Mouse (Mus musculus) midbrain, embryonic 16.5 days (tissue): ENCODE data around the gene Nolc1. TPM values are rescaled to one million over a fixed set of nuclear protein-coding genes. Genes with fewer than 3 reads are reported as not detected.
A peak's percentile ranks its signal among the peaks of the same experiment; 100 is the strongest.

Source experiments
- ATAC-seq: fragments of 200-750 bp; cut with Nextera tagmentation; 2 replicates; pipeline ENCODE4 v1.8.0; 2017; ENCODE audit warnings: moderate TSS enrichment
- H3K27ac ChIP-seq: fragments of 300-500 bp; sonication (generic); 2 replicates; pipeline ENCODE4 v1.5.1; 2014; ENCODE audit warnings: mild to moderate bottlenecking, low read length, mixed read lengths
- H3K27me3 ChIP-seq: fragments of 300-500 bp; sonication (generic); 2 replicates; pipeline ENCODE4 v1.6.1; 2014; ENCODE audit warnings: low read depth, low read length, mixed read lengths; ENCODE audit not compliant: control insufficient read depth, insufficient read depth
- H3K36me3 ChIP-seq: fragments of 300-500 bp; sonication (generic); 2 replicates; pipeline ENCODE4 v1.6.1; 2014; ENCODE audit warnings: mild to moderate bottlenecking, low read length, moderate library complexity, mixed read lengths; ENCODE audit not compliant: control insufficient read depth, insufficient read depth
- H3K4me1 ChIP-seq: fragments of 300-500 bp; sonication (generic); 2 replicates; pipeline ENCODE4 v1.6.1; 2014; ENCODE audit warnings: mild to moderate bottlenecking, low read length, mixed read lengths; ENCODE audit not compliant: control insufficient read depth, insufficient read depth
- H3K4me2 ChIP-seq: fragments of 300-500 bp; sonication (generic); 2 replicates; pipeline ENCODE4 v1.6.1; 2014; ENCODE audit warnings: mild to moderate bottlenecking, low read length, mixed read lengths
- H3K4me3 ChIP-seq: fragments of 300-500 bp; sonication (generic); 2 replicates; pipeline ENCODE4 v1.5.1; 2014; ENCODE audit warnings: low read depth, mild to moderate bottlenecking, low read length, moderate library complexity, mixed read lengths
- H3K9ac ChIP-seq: fragments of 300-500 bp; sonication (generic); 2 replicates; pipeline ENCODE4 v1.6.1; 2014; ENCODE audit warnings: low read depth, low read length, mixed read lengths
- H3K9me3 ChIP-seq: fragments of 300-500 bp; sonication (generic); replicated peaks from 2 replicates; pipeline ENCODE4 v1.6.1; 2014; ENCODE audit warnings: mild to moderate bottlenecking, low read length, mixed read lengths; ENCODE audit not compliant: control insufficient read depth, poor library complexity, severe bottlenecking
- WGBS: fragments of 180-500 bp; shearing (Covaris S2); extraction: QIAGEN DNeasy Blood & Tissue Kit; methylation state at CpG from one replicate; pipeline ENCODE4 v1.1.7; 2014; 5-methylcytosine and 5-hydroxymethylcytosine counted together
- polyA plus RNA-seq: library from polyadenylated mRNA; unstranded; fragments of >200 nt; fragmentation: Nextera tagmentation; extraction: Ambion mirVana; gene quantifications from 2 replicates; pipeline ENCODE4 v1.2.1, GENCODE M21; 2015

Nolc1 gene
- polyA plus RNA-seq, 1 experiment from 2014 or later, result 64.4 TPM

DNA sequence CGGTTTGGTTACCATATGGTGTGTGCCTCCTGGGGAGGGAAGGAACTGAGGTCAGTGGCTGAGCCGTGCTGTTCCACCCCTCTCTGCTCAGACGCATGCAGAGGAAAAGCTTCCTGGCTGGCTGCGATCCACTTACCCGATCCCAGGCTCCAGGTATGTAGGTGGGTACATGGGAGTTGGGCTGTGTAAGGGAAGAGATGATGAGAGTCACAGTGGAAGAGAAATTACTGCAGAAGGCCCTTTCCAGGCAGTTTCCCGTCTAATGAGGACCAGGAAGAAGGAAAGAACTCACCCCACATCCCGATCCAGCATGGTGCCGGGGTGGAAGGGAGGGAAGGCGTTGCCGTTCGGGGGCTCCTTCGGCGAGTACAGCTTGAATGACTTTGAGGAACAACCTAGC is 39.7 kb upstream of the Nolc1 start:
- no peak overlapping the region for H3K4me3 ChIP-seq
- no peak for ATAC-seq
- peaks cover 42% of the 10 kb centered on the region for H3K4me1 ChIP-seq
- H3K36me3 ChIP-seq, result peaks cover 42% of the 10 kb centered on the region
- WGBS, result 93% methylated on average over 13 of the region's 13 CpGs
- no peak overlapping the region; the same call in 1 of the 2 replicates for H3K4me2 ChIP-seq
- H3K27me3 ChIP-seq, result no peaks in the 10 kb centered on the region
- no peaks in the 10 kb centered on the region for H3K9me3 ChIP-seq
- no peak overlapping the region for H3K27ac ChIP-seq
- no peak overlapping the region for H3K9ac ChIP-seq

DNA sequence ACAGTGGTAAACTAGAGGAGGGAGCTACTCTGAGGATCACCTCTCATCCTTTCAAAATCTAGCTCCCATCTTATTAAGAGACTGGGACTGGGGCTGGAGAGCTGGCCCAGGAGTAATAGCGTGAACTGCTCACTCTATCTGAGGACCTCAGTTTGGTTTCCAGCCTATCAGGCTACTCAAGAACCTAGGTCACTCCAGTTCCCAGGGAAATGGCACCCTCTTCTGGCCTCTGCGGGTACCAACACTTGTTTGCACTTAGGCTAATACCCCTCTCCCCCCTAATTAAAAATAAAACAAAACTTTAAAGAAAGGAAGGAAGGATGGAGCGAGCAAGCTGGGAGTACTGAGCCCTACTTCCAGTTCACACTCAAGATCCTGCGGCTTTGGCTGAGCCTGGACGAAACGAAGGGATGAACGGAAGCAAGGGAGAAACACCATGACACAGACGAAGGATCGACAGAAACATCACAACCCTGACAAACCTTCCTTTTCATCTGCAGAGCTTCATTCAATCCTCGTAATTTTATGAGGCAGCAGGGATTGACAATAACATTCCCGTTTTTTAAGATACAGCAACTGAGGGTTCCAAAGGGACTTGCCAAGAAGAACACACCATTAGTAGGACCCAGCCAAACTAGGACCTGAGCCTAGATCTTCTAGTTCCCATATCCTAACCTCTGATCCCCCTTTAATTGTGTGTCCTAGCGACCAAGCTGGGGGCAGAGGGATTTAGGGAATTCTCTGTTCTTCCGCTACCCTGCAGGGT is 39.0 kb upstream of the Nolc1 start:
- Histone ChIP-seq H3K4me3 (peak overlapping the region; percentile 75), H3K4me1 (peaks cover 49% of the 10 kb centered on the region), H3K36me3 (peaks cover 40% of the 10 kb centered on the region), H3K27ac (peak overlapping the region; percentile 17; the same call in 1 of the 2 replicates), H3K4me2 (peak overlapping the region; percentile 99), H3K27me3 (no peaks in the 10 kb centered on the region), H3K9ac (peak overlapping the region; percentile 76), H3K9me3 (no peaks in the 10 kb centered on the region)
- WGBS, result 59% methylated on average over 13 of the region's 13 CpGs
- no peak for ATAC-seq

DNA sequence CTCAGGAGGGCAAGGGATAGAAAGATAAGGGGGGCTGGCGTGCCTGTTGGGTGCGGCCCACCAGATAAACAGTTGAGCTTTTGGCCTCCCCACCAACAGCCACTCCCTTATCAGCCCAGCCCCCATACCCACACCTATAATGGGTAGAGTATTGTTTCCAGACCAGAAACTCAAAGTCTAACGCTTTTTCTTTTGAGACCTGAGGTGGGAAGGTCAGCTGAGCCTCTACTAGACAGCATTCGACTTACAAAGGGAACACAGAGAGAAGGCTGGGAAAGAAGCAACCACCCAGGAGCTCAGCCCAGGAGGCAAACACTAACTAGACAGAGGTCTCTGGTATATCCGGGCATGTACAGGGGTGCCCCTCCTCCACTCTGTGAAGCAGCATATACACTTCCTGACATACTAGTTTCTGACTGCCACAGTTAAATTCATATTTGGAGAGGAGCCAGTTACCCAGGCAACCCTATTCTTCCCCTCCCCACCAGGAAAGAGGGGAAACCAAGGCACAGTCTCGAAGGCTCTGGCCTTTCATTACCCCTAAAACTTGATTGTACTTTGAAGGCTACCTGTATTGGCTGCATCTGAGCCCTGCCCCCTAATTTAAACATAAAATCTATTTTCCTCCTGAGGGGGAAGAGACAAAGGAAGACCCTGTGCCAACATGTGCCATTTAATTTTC is 38.3 kb upstream of the Nolc1 start:
- H3K4me2 ChIP-seq, result peak overlapping the region; percentile 99
- peak overlapping the region; percentile 72 for H3K27ac ChIP-seq
- peaks cover 55% of the 10 kb centered on the region for H3K4me1 ChIP-seq
- no peaks in the 10 kb centered on the region for H3K27me3 ChIP-seq
- peak overlapping the region; percentile 76 for H3K9ac ChIP-seq
- H3K36me3 ChIP-seq, result peaks cover 32% of the 10 kb centered on the region
- no peak for ATAC-seq
- H3K4me3 ChIP-seq, result peak overlapping the region; percentile 75
- WGBS, result 1% methylated on average over 6 of the region's 6 CpGs
- no peaks in the 10 kb centered on the region for H3K9me3 ChIP-seq

DNA sequence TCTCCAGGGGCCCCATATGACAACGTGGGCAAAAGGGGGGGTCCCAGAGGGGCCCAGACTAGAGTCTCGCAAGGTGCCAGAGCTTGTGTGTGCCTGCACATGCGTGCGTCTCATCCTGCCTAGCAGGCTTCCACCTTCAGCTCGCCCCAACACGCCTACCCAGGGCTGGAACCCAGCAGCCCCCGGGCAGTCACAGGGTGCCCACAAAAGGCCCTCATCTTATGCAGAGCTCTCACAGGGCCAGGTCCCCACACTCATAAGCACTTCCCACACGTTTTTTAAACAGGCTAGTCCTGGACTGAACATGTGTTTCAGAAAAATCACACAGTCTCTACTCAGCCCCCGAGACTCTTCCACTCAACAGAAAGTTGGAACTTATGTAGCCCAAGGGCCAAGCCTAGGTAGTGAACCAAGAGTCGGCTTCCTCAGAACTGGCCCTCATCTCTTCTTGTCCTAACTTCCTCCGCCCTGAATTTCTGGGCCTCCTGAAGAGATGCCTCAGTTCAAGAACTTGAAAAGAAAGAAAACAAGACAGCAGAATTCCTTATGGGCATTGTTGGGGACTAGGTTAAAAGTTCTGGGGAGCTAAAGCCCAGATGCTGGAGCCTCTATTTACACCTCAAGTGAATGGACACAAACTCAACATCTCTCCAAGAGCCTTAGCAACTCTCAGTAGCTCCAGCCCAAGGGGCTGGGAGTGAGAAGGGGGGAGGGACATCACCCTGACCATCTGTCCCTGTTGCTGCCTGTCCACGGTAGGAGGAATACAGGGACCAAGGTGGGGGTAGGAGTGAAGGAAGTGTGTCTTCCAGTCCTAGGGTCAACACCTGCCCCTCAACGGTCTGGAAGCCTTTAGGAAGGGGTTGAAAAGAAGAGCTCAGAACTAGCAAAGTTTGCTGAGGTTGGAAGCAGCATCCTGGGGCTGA is 37.5 kb upstream of the Nolc1 start:
- Histone ChIP-seq H3K27me3 (no peaks in the 10 kb centered on the region), H3K4me3 (peak overlapping the region; percentile 75), H3K9ac (peak overlapping the region; percentile 76), H3K36me3 (peaks cover 25% of the 10 kb centered on the region), H3K27ac (peak overlapping the region; percentile 92), H3K4me2 (peak overlapping the region; percentile 99), H3K9me3 (no peaks in the 10 kb centered on the region), H3K4me1 (peaks cover 63% of the 10 kb centered on the region)
- no peak for ATAC-seq
- WGBS, result 5% methylated on average over 13 of the region's 13 CpGs

DNA sequence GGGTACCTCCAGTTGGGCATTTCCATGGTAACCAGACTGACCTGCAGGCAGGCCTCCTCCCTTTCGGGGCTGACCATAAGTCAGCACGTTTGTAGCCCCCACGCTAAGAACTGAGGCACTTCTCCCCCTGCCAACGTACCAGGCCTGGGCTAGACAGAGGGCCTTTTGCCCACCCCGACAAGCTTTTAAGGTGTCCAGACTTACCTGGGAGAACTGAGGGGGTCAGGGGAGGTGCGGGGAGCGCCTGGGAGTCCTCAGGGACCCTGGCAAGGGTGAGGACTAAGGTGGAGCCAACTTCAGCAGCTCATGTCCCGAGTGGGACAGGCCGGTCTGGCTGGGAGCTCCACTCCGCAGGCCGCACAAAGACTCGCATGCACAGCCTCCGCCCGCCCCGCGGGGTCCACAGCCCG is 36.8 kb upstream of the Nolc1 start:
- ATAC-seq, result peak; percentile 22
- Histone ChIP-seq H3K27ac (peak overlapping the region; percentile 92), H3K4me2 (peak overlapping the region; percentile 99), H3K4me1 (peaks cover 70% of the 10 kb centered on the region), H3K36me3 (peaks cover 19% of the 10 kb centered on the region), H3K4me3 (peak overlapping the region; percentile 75), H3K9ac (peak overlapping the region; percentile 76), H3K9me3 (no peaks in the 10 kb centered on the region), H3K27me3 (no peaks in the 10 kb centered on the region)
- WGBS, result 0% methylated on average over 12 of the region's 17 CpGs

DNA sequence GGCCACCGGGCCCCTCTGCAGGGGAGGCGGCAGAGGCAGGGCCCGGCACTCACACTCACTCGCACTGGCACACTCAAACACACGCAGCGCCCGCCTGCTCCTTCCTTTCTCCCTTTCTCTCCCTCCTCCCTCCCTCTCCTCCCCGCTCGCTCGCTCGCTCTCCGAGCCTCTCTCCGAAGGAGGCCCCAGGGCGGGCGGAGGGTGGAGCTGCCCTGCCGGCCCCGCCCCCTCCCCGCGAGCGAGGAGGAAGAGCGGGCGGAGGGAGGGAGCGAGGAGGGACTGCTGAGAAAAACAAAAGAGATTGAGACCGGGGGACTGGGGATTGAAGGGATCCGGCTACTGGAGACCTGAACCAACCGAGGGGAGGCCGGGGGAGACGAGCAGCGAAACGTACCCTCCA is 36.2 kb upstream of the Nolc1 start:
- peak; percentile 69 for ATAC-seq
- Histone ChIP-seq H3K9ac (peak overlapping the region; percentile 76), H3K9me3 (no peaks in the 10 kb centered on the region), H3K27me3 (no peaks in the 10 kb centered on the region), H3K4me1 (peaks cover 74% of the 10 kb centered on the region), H3K4me2 (peak overlapping the region; percentile 99), H3K4me3 (peak overlapping the region; percentile 75), H3K36me3 (peaks cover 12% of the 10 kb centered on the region), H3K27ac (peak overlapping the region; percentile 92)
- under 1% methylated on average over 18 of the region's 30 CpGs for WGBS

DNA sequence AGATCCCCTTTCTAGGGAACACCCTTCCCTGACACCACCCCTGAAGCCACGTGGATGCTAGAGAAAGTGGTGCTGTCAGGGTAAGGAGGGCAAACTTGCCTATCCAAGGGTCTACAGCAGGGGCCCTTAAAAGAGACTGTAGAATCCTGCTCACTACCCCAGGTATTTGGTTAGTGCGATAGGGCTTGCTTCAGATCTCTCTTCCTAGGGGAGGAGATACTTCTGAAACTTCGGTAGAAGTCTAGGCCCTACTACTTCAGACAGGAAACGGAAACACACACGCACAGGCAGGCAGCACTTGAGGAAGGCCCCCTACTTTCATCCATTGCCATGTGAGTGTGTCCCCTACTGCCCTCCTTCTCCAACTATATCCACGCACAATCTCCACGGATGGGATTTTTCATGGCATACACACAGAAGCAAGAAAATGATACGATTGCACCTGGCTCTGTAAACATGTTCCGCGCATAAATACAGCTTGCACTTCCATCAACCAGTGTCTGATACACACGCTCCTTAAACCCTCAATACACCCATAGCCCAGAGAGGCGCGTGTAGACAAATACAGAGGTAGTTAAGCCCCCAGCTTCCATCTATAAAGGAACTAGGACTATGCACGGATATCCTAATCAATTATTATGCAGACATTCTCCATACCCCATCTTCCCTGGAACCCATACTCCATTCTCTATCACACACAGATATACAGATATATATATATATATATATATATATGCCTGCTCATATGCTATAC is 35.3 kb upstream of the Nolc1 start:
- no peaks in the 10 kb centered on the region for H3K9me3 ChIP-seq
- H3K36me3 ChIP-seq, result peaks cover 4% of the 10 kb centered on the region; the same call in 1 of the 2 replicates
- peak overlapping the region; percentile 76 for H3K9ac ChIP-seq
- no peaks in the 10 kb centered on the region for H3K27me3 ChIP-seq
- H3K4me3 ChIP-seq, result peak overlapping the region; percentile 75
- peak overlapping the region; percentile 92 for H3K27ac ChIP-seq
- 32% methylated on average over 14 of the region's 14 CpGs for WGBS
- H3K4me1 ChIP-seq, result peaks cover 74% of the 10 kb centered on the region
- ATAC-seq, result no peak
- peak overlapping the region; percentile 99 for H3K4me2 ChIP-seq

DNA sequence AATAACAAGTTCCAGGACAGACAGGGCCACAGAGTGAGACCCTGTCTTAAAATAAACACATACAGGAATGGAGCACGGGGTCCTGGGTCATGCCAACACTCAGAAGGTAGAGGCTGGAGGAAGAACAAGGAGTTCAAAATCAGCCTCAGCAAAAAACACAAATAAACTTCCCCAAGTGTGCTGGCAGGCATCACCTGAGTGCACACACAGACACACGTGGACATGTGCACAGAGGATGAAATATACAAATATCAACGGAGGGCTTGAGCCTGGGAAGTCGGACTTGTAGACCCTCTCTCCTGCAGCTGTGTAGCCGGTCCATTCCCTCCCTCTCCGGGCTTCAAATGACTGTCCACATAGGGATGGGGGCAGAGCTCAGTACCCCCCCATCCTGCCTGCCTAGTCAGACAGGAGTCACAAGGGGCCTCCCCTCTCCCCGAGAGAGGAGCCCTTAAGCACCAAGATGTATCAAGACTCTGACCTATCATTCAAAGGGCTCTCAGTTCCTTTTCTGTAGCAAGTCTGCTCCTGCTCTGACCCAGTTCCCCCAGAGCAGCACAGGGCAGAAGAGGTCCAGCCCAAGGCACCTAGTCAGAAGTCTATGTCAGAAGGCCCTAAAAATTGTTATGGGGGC is 34.2 kb upstream of the Nolc1 start:
- H3K9ac ChIP-seq, result peak overlapping the region; percentile 67
- peak overlapping the region; percentile 97 for H3K4me2 ChIP-seq
- H3K36me3 ChIP-seq, result no peaks in the 10 kb centered on the region
- no peaks in the 10 kb centered on the region for H3K9me3 ChIP-seq
- WGBS, result 7% methylated on average over 7 of the region's 7 CpGs
- peak overlapping the region; percentile 97 for H3K27ac ChIP-seq
- peak overlapping the region; percentile 89 for H3K4me3 ChIP-seq
- peaks cover 75% of the 10 kb centered on the region for H3K4me1 ChIP-seq
- no peaks in the 10 kb centered on the region for H3K27me3 ChIP-seq
- ATAC-seq, result no peak
